Mouse (Mus musculus): ENCODE results near the gene Cd27. TPM values are rescaled to one million over a fixed set of nuclear protein-coding genes. Genes with fewer than 3 reads are reported as not detected.
A peak's percentile ranks its signal among the peaks of the same experiment; 100 is the strongest.

Gene Cd27
- total RNA-seq, 1 experiment from 2014 or later = 25.0 TPM

GRCm38 (mm10) chr6:125253863-125254715, 17.3 kb upstream of the Cd27 start:
- peak; percentile 56; the same call in 1 of the 2 replicates for ATAC-seq (ENCODE audit: extremely low read depth, insufficient number of reproducible peaks, low FRiP score, poor library complexity, severe bottlenecking)

- ATAC-seq (ENCODE audit: extremely low read depth, insufficient number of reproducible peaks, low FRiP score, poor library complexity, severe bottlenecking) = no peak
These were observed 15.9 kb upstream of the Cd27 start for GRCm38 (mm10) chr6:125252711-125253110.

GRCm38 (mm10) chr6:125252285-125252684, 15.5 kb upstream of the Cd27 start:
- no peak for ATAC-seq (ENCODE audit: extremely low read depth, insufficient number of reproducible peaks, low FRiP score, poor library complexity, severe bottlenecking)

- no peak for ATAC-seq (ENCODE audit: extremely low read depth, insufficient number of reproducible peaks, low FRiP score, poor library complexity, severe bottlenecking)
These were observed 7.7 kb upstream of the Cd27 start for GRCm38 (mm10) chr6:125244551-125244950.

- ATAC-seq (ENCODE audit: extremely low read depth, insufficient number of reproducible peaks, low FRiP score, poor library complexity, severe bottlenecking) = peak; percentile 65; the same call in 1 of the 2 replicates
These were observed 4.8 kb upstream of the Cd27 start for GRCm38 (mm10) chr6:125241566-125241965.

- no peak for ATAC-seq (ENCODE audit: extremely low read depth, insufficient number of reproducible peaks, low FRiP score, poor library complexity, severe bottlenecking)
These were observed 3.8 kb upstream of the Cd27 start for GRCm38 (mm10) chr6:125240617-125241016.

GRCm38 (mm10) chr6:125239547-125239946, 2.7 kb upstream of the Cd27 start:
- no peak for ATAC-seq (ENCODE audit: extremely low read depth, insufficient number of reproducible peaks, low FRiP score, poor library complexity, severe bottlenecking)

- ATAC-seq (ENCODE audit: extremely low read depth, insufficient number of reproducible peaks, low FRiP score, poor library complexity, severe bottlenecking) = no peak
These were observed 1.6 kb upstream of the Cd27 start for GRCm38 (mm10) chr6:125238396-125238795.

- ATAC-seq (ENCODE audit: extremely low read depth, insufficient number of reproducible peaks, low FRiP score, poor library complexity, severe bottlenecking) = no peak
These were observed 611 bp upstream of the Cd27 start for GRCm38 (mm10) chr6:125237421-125237820.

GRCm38 (mm10) chr6:125236341-125236740, 469 bp downstream of the Cd27 start:
- ATAC-seq (ENCODE audit: extremely low read depth, insufficient number of reproducible peaks, low FRiP score, poor library complexity, severe bottlenecking) = no peak

GRCm38 (mm10) chr6:125234520-125234828, 2.3 kb downstream of the Cd27 start:
- no peak for ATAC-seq (ENCODE audit: extremely low read depth, insufficient number of reproducible peaks, low FRiP score, poor library complexity, severe bottlenecking)

- no peak for ATAC-seq (ENCODE audit: extremely low read depth, insufficient number of reproducible peaks, low FRiP score, poor library complexity, severe bottlenecking)
These were observed 2.8 kb downstream of the Cd27 start for GRCm38 (mm10) chr6:125233816-125234519.

- no peak for ATAC-seq (ENCODE audit: extremely low read depth, insufficient number of reproducible peaks, low FRiP score, poor library complexity, severe bottlenecking)
These were observed 4.3 kb downstream of the Cd27 start for GRCm38 (mm10) chr6:125232516-125232915.

GRCm38 (mm10) chr6:125232045-125232437, 4.8 kb downstream of the Cd27 start:
- no peak for ATAC-seq (ENCODE audit: extremely low read depth, insufficient number of reproducible peaks, low FRiP score, poor library complexity, severe bottlenecking)

- peak; percentile 80 for ATAC-seq (ENCODE audit: extremely low read depth, insufficient number of reproducible peaks, low FRiP score, poor library complexity, severe bottlenecking)
These were observed 5.4 kb downstream of the Cd27 start, which contains the start of gene Tapbpl for GRCm38 (mm10) chr6:125231117-125232044. Gene Tapbpl (minus strand): TSS chr6:125231860.

- ATAC-seq (ENCODE audit: extremely low read depth, insufficient number of reproducible peaks, low FRiP score, poor library complexity, severe bottlenecking) = no peak
These were observed 6.2 kb downstream of the Cd27 start for GRCm38 (mm10) chr6:125230571-125230970.

- 0 out of 2 replicates have a peak, but pooled peaks have one; percentile 23 for ATAC-seq (ENCODE audit: extremely low read depth, insufficient number of reproducible peaks, low FRiP score, poor library complexity, severe bottlenecking)
These were observed 11.2 kb downstream of the Cd27 start for GRCm38 (mm10) chr6:125225518-125226115.

- ATAC-seq (ENCODE audit: extremely low read depth, insufficient number of reproducible peaks, low FRiP score, poor library complexity, severe bottlenecking) = no peak
These were observed 14.2 kb downstream of the Cd27 start for GRCm38 (mm10) chr6:125222577-125222976.

GRCm38 (mm10) chr6:125222146-125222545, 14.7 kb downstream of the Cd27 start:
- ATAC-seq (ENCODE audit: extremely low read depth, insufficient number of reproducible peaks, low FRiP score, poor library complexity, severe bottlenecking) = peak; percentile 82

All from neutrophil, adult 5-6 weeks (primary cell).